In the genomic region with DNA sequence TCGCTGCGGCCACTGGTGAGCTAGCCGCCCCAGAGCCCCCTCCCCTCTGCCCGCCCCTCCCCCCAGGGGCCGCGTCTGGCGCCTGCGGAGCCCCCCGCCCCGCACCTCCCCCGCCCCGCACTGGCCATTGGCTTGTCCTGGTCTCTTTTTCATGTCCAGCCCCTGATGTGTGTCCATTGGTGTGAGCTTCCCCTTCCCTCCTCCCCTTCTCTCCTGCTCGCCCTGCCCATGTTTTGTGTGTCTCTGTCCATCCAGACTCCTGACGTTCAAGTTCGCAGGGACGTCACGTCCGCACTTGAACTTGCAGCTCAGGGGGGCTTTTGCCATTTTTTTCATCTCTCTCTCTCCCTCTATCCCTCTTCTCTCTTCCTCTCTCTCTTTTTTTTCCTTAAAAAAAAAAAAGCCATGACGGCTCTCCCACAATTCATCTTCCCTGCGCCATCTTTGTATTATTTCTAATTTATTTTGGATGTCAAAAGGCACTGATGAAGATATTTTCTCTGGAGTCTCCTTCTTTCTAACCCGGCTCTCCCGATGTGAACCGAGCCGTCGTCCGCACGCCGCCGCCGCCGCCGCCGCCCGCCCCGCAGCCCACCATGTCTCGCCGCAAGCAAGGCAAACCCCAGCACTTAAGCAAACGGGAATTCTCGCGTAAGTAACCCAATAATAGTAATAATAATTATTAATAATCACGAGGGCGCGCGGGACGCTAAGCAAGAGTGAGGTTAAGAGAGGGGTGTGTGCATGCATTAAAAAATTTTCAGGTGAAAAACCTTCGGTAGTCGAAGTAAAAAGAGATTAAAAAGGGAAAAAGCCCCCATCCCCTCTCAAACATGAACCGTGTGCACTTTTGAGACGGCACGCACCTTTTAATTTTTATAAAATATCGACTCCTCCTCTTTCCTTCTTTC, we compare ENCODE assay signal across 8 mouse cellular contexts. TPM values are rescaled to one million over a fixed set of nuclear protein-coding genes. Genes with fewer than 3 reads are reported as not detected.
DNase-seq lines count a peak whose midpoint lies in the region; ATAC-seq and TF ChIP-seq lines count a peak whose summit lies in the region.

A gene (plus strand): TSS at position 262 of the 911 bp plus-strand sequence.

- WGBS in forebrain, embryonic 15.5 days = under 1% methylated on average over 43 of the region's 51 CpGs
- under 1% methylated on average over 40 of the region's 51 CpGs for WGBS in intestine, embryonic 16.5 days
- 2% methylated on average over 44 of the region's 51 CpGs for WGBS in liver, adult 2 months
- under 1% methylated on average over 38 of the region's 51 CpGs for WGBS in midbrain, postnatal 0 days

- peak within 1 kb of the TSS; percentile 73 for H3K4me3 ChIP-seq in gastrocnemius, adult 2 months
- H3K4me3 ChIP-seq in forebrain, embryonic 15.5 days = peak within 1 kb of the TSS; percentile 72
- H3K4me3 ChIP-seq in intestine, embryonic 16.5 days (ENCODE audit: low read length) = peak within 1 kb of the TSS; percentile 70
- peak within 1 kb of the TSS; percentile 59; the same call in 1 of the 2 replicates for H3K4me3 ChIP-seq in liver, adult 2 months (ENCODE audit: insufficient read depth, low read depth, low read length)
- peak within 1 kb of the TSS; percentile 84 for H3K4me3 ChIP-seq in midbrain, postnatal 0 days (ENCODE audit: low read depth, low read length)

- no peak for TF ChIP-seq CTCF in gastrocnemius, adult 2 months (IDR thresholded peaks at IDR 0.05)
- no peak for TF ChIP-seq CTCF in liver, adult 2 months (IDR thresholded peaks at IDR 0.05; ENCODE audit: low read depth, low read length)
- TF ChIP-seq CTCF in midbrain, postnatal 0 days (IDR thresholded peaks at IDR 0.05) = no peak

- ATAC-seq in forebrain, embryonic 15.5 days (replicated peaks) = peak; percentile 33
- ATAC-seq in intestine, embryonic 16.5 days = peak; percentile 74
- ATAC-seq in midbrain, postnatal 0 days (ENCODE audit: low FRiP score) = peak; percentile 44

- no peak within 1 kb of the TSS for H3K27ac ChIP-seq in gastrocnemius, adult 2 months
- peak within 1 kb of the TSS; percentile 98 for H3K27ac ChIP-seq in forebrain, embryonic 15.5 days (replicated peaks)
- peak within 1 kb of the TSS; percentile 92 for H3K27ac ChIP-seq in intestine, embryonic 16.5 days (ENCODE audit: low read length)
- no peak within 1 kb of the TSS for H3K27ac ChIP-seq in liver, adult 2 months (replicated peaks; ENCODE audit: insufficient read depth, low read depth, low read length)
- peak within 1 kb of the TSS; percentile 93 for H3K27ac ChIP-seq in midbrain, postnatal 0 days (ENCODE audit: low read depth, low read length)

- H3K9me3 ChIP-seq in forebrain, embryonic 15.5 days = no peaks in the 10 kb centered on the region
- H3K9me3 ChIP-seq in intestine, embryonic 16.5 days (ENCODE audit: control insufficient read depth, low read length) = no peaks in the 10 kb centered on the region
- no peaks in the 10 kb centered on the region for H3K9me3 ChIP-seq in midbrain, postnatal 0 days (ENCODE audit: low read length)

- no peak for DNase-seq in gastrocnemius, adult 2 months
- DNase-seq in gastrocnemius, postnatal 36 days = no peak
- DNase-seq in adrenal gland, adult 8-10 months = peak; percentile 59
- DNase-seq in liver, adult 2 months (ENCODE audit: extremely low read depth, low read depth, low spot score) = no peak
- peak; percentile 88 for DNase-seq in midbrain, postnatal 0 days (ENCODE audit: low spot score)
- DNase-seq in urinary bladder, postnatal 36 days (ENCODE audit: low spot score in 2 of 2) = no peak

- peak within 1 kb of the TSS; percentile 97 for H3K9ac ChIP-seq in forebrain, embryonic 15.5 days (replicated peaks)
- H3K9ac ChIP-seq in intestine, embryonic 16.5 days (ENCODE audit: low read depth, low read length) = peak within 1 kb of the TSS; percentile 82
- no peak within 1 kb of the TSS for H3K9ac ChIP-seq in liver, adult 2 months (ENCODE audit: low read depth, low read length)
- H3K9ac ChIP-seq in midbrain, postnatal 0 days (replicated peaks; ENCODE audit: low read length, poor library complexity, severe bottlenecking) = peak within 1 kb of the TSS; percentile 84

- intact Hi-C loops in gastrocnemius, adult 2 months (cut with DNase I) = no loop called here
- intact Hi-C loops in gastrocnemius, postnatal 36 days (cut with DNase I) = no loop called here

- no peaks in the 10 kb centered on the region for H3K27me3 ChIP-seq in forebrain, embryonic 15.5 days
- H3K27me3 ChIP-seq in intestine, embryonic 16.5 days (replicated peaks; ENCODE audit: control insufficient read depth, insufficient read depth, low read length) = no peaks in the 10 kb centered on the region; the same call in 1 of the 2 replicates
- H3K27me3 ChIP-seq in liver, adult 2 months (ENCODE audit: control insufficient read depth, insufficient read depth, low read length) = peaks cover 36% of the 10 kb centered on the region
- H3K27me3 ChIP-seq in midbrain, postnatal 0 days (ENCODE audit: insufficient read depth, low read length) = 0 out of 2 replicates have a peak, but pooled peaks cover 3% of the 10 kb centered on the region

- no peaks in the 10 kb centered on the region for H3K79me2 ChIP-seq in liver, adult 2 months (ENCODE audit: control insufficient read depth, insufficient read depth, low read length)

- peaks cover 29% of the 10 kb centered on the region for H3K4me1 ChIP-seq in forebrain, embryonic 15.5 days
- H3K4me1 ChIP-seq in intestine, embryonic 16.5 days (ENCODE audit: control insufficient read depth, insufficient read depth, low read length) = peaks cover 21% of the 10 kb centered on the region
- H3K4me1 ChIP-seq in liver, adult 2 months (ENCODE audit: control insufficient read depth, insufficient read depth, low read length) = peaks cover 11% of the 10 kb centered on the region
- H3K4me1 ChIP-seq in midbrain, postnatal 0 days (ENCODE audit: insufficient read depth, low read length) = 0 out of 2 replicates have a peak, but pooled peaks cover 4% of the 10 kb centered on the region

- H3K36me3 ChIP-seq in forebrain, embryonic 15.5 days = no peaks in the 10 kb centered on the region
- no peaks in the 10 kb centered on the region for H3K36me3 ChIP-seq in intestine, embryonic 16.5 days (ENCODE audit: control insufficient read depth, insufficient read depth, low read length)
- H3K36me3 ChIP-seq in liver, adult 2 months (ENCODE audit: control insufficient read depth, insufficient read depth, low read length) = no peaks in the 10 kb centered on the region
- no peaks in the 10 kb centered on the region for H3K36me3 ChIP-seq in midbrain, postnatal 0 days (ENCODE audit: insufficient read depth, low read length)

- no peak for TF ChIP-seq POLR2A in liver, adult 2 months (IDR thresholded peaks at IDR 0.05; ENCODE audit: extremely low read depth, insufficient read depth, low read length)

- H3K4me2 ChIP-seq in forebrain, embryonic 15.5 days (replicated peaks) = peak within 1 kb of the TSS; percentile 87
- peak within 1 kb of the TSS; percentile 99 for H3K4me2 ChIP-seq in intestine, embryonic 16.5 days (ENCODE audit: low read depth, low read length)
- peak within 1 kb of the TSS; percentile 99 for H3K4me2 ChIP-seq in midbrain, postnatal 0 days (ENCODE audit: low read depth, low read length, poor library complexity, severe bottlenecking)

RNA-seq across cellular contexts. Expression of the gene that starts here (rescaled TPM):
- total RNA-seq in gastrocnemius, adult 2 months (2021) = not detected
- total RNA-seq in gastrocnemius, postnatal 36 days (2021) = under 1 TPM; 0.05 to 0.07 TPM
- total RNA-seq in adrenal gland, adult 8-10 months (2022) = 1 to 10 TPM; 4.3 to 8.6 (median 5.7) TPM
- 204 and 215 TPM in 2 replicates for polyA plus RNA-seq in forebrain, embryonic 15.5 days (2015; fragmentation: Nextera tagmentation; extraction: Ambion mirVana)
- 13.1 and 14.8 TPM in 2 replicates for polyA plus RNA-seq in intestine, embryonic 16.5 days (2015; fragmentation: Nextera tagmentation; extraction: Ambion mirVana)
- 0.09 and 0.27 TPM in 2 replicates for total RNA-seq in liver, adult 2 months (2014; rRNA removed)
- 0.05 and 0.13 TPM in 2 replicates for polyA plus RNA-seq in liver, adult 2 months (2012; rRNA removed)
- 40.9 and 44.6 TPM in 2 replicates for total RNA-seq in midbrain, postnatal 0 days (2014; rRNA removed)
- polyA plus RNA-seq in midbrain, postnatal 0 days (2015; fragmentation: Nextera tagmentation; extraction: Ambion mirVana) = 80.9 and 85.4 TPM in 2 replicates

Comparison
In these comparisons a context has a peak if more than half of its experiments do, and no peak if none do; other contexts are left out.
1. RNA of the gene that starts here (polyA plus RNA-seq): 204 to 215 TPM in forebrain, embryonic 15.5 days, 80.9 to 85.4 TPM in midbrain, postnatal 0 days and 13.1 to 14.8 TPM in intestine, embryonic 16.5 days; 0.05 to 0.13 TPM in liver, adult 2 months; every median in the first group is over 10 times any median in the second.
2. DNase-seq: peak in adrenal gland, adult 8-10 months (single experiment) and midbrain, postnatal 0 days (single experiment); none in gastrocnemius, adult 2 months (single experiment), gastrocnemius, postnatal 36 days (0 of 2), liver, adult 2 months (single experiment) and urinary bladder, postnatal 36 days (0 of 2).
3. H3K27ac ChIP-seq: peak in forebrain, embryonic 15.5 days (single experiment), intestine, embryonic 16.5 days (single experiment) and midbrain, postnatal 0 days (single experiment); none in gastrocnemius, adult 2 months (single experiment) and liver, adult 2 months (single experiment).
4. Peak in every context shown above with its lines, with median percentiles within 50 percentile points of each other: H3K4me3 ChIP-seq, ATAC-seq and H3K4me2 ChIP-seq.